ENCODE assay signal across 8 mouse cellular contexts in genomic region chr13:28604016-28604415, GRCm38 (mm10).
DNase-seq lines count a peak whose midpoint lies in the region.

No protein-coding gene starts in this region.

- DNase-seq in cerebellum, postnatal 10 days, result peak; percentile 51 to 61
- no peak for DNase-seq in cerebellum, adult 9-11 months
- DNase-seq in testis, postnatal 14 days (ENCODE audit: low spot score), result peak; percentile 12
- no peak for DNase-seq in testis, postnatal 10 days (ENCODE audit: low spot score)
- DNase-seq in kidney, postnatal 25 days, result peak; percentile 69 to 74
- no peak for DNase-seq in neural tube, embryonic 10.5 days (ENCODE audit: extremely low spot score, low spot score)
- no peak for DNase-seq in thymus, postnatal 25 days
- DNase-seq in cerebellum, adult 11 months, result no peak

Comparison
In these comparisons a context has a peak if more than half of its experiments do, and no peak if none do; other contexts are left out.
1. DNase-seq: peak in cerebellum, postnatal 10 days (2 of 2), testis, postnatal 14 days (single experiment) and kidney, postnatal 25 days (2 of 2); none in cerebellum, adult 9-11 months (single experiment), testis, postnatal 10 days (single experiment), neural tube, embryonic 10.5 days (single experiment), thymus, postnatal 25 days (single experiment) and cerebellum, adult 11 months (single experiment).